Mouse (Mus musculus): ENCODE measurements around the gene Rab5b. TPM values are rescaled to one million over a fixed set of nuclear protein-coding genes. Genes with fewer than 3 reads are reported as not detected.
"Not testable (repeated sequence)": the region's sequence is repeated elsewhere in the genome, so short reads cannot be mapped to it uniquely, and the experiment has no call there.

Rab5b gene
- polyA plus RNA-seq, 1 experiment from 2014 or later, result 90.9 TPM

- not testable (repeated sequence) for ATAC-seq (ENCODE audit: low FRiP score); H3K4me2 ChIP-seq; H3K9me3 ChIP-seq; H3K4me1 ChIP-seq; H3K27ac ChIP-seq; H3K27me3 ChIP-seq; H3K4me3 ChIP-seq (replicated peaks); H3K9ac ChIP-seq
- 93% methylated on average over 5 of the region's 5 CpGs for WGBS
- H3K36me3 ChIP-seq (replicated peaks), result peaks cover 25% of the 10 kb centered on the region
Observed at GRCm38 (mm10) chr10:128630306-128630705, 65.8 kb downstream of the Rab5b start.

- 87% methylated on average over 2 of the region's 2 CpGs for WGBS
- Histone ChIP-seq H3K36me3 (replicated peaks) (peaks cover 25% of the 10 kb centered on the region), H3K4me1 (peaks cover 9% of the 10 kb centered on the region), H3K4me2 (no peak overlapping the region), H3K9me3 (no peaks in the 10 kb centered on the region), H3K4me3 (replicated peaks) (no peak overlapping the region), H3K27me3 (0 out of 2 replicates have a peak, but pooled peaks cover 9% of the 10 kb centered on the region), H3K27ac (no peak overlapping the region), H3K9ac (no peak overlapping the region)
- ATAC-seq (ENCODE audit: low FRiP score), result no peak
Observed at GRCm38 (mm10) chr10:128629746-128630145, 66.3 kb downstream of the Rab5b start.

- Histone ChIP-seq H3K27ac (no peak overlapping the region), H3K4me3 (replicated peaks) (no peak overlapping the region), H3K9ac (no peak overlapping the region), H3K9me3 (no peaks in the 10 kb centered on the region), H3K4me2 (no peak overlapping the region), H3K27me3 (0 out of 2 replicates have a peak, but pooled peaks cover 9% of the 10 kb centered on the region), H3K36me3 (replicated peaks) (peaks cover 30% of the 10 kb centered on the region), H3K4me1 (peaks cover 10% of the 10 kb centered on the region)
- ATAC-seq (ENCODE audit: low FRiP score), result no peak
- WGBS, result 87% methylated on average over 10 of the region's 10 CpGs
Observed at GRCm38 (mm10) chr10:128627398-128628317, 68.4 kb downstream of the Rab5b start.

Other genes starting within 250 kb of the Rab5b start
- gene Smarcc2, start 237.0 kb downstream of the Rab5b start, polyA plus RNA-seq (2016; fragmentation: Nextera tagmentation; extraction: Ambion mirVana), result 189 and 210 TPM in 2 replicates
- gene Myl6, start 202.1 kb downstream of the Rab5b start, polyA plus RNA-seq (2016; fragmentation: Nextera tagmentation; extraction: Ambion mirVana), result 660 and 684 TPM in 2 replicates
- 2.4 and 2.7 TPM in 2 replicates for gene Myl6b, start 197.6 kb downstream of the Rab5b start, polyA plus RNA-seq (2016; fragmentation: Nextera tagmentation; extraction: Ambion mirVana)
- gene Esyt1, start 170.4 kb downstream of the Rab5b start, polyA plus RNA-seq (2016; fragmentation: Nextera tagmentation; extraction: Ambion mirVana), result 11.2 and 13.8 TPM in 2 replicates
- gene Zc3h10, start 148.5 kb downstream of the Rab5b start, polyA plus RNA-seq (2016; fragmentation: Nextera tagmentation; extraction: Ambion mirVana), result 19.9 and 20.5 TPM in 2 replicates
- 2,598 and 2,922 TPM in 2 replicates for gene Rpl41, start 147.0 kb downstream of the Rab5b start, polyA plus RNA-seq (2016; fragmentation: Nextera tagmentation; extraction: Ambion mirVana)
- gene Pa2g4, start 130.3 kb downstream of the Rab5b start, polyA plus RNA-seq (2016; fragmentation: Nextera tagmentation; extraction: Ambion mirVana), result 196 and 203 TPM in 2 replicates
- gene Erbb3, start 106.6 kb downstream of the Rab5b start, polyA plus RNA-seq (2016; fragmentation: Nextera tagmentation; extraction: Ambion mirVana), result 2.0 TPM in 2 replicates
- gene Rps26, start 69.5 kb downstream of the Rab5b start, polyA plus RNA-seq (2016; fragmentation: Nextera tagmentation; extraction: Ambion mirVana), result 484 and 501 TPM in 2 replicates
- 6.8 and 7.7 TPM in 2 replicates for gene Ikzf4, start 50.3 kb downstream of the Rab5b start, polyA plus RNA-seq (2016; fragmentation: Nextera tagmentation; extraction: Ambion mirVana)
- gene Suox, start 22.2 kb downstream of the Rab5b start, polyA plus RNA-seq (2016; fragmentation: Nextera tagmentation; extraction: Ambion mirVana), result 10.4 and 10.7 TPM in 2 replicates
- 0.88 and 4.4 TPM in 2 replicates for gene Pmel, start 7.9 kb upstream of the Rab5b start, polyA plus RNA-seq (2016; fragmentation: Nextera tagmentation; extraction: Ambion mirVana)
- gene Cdk2, start 8.8 kb upstream of the Rab5b start, polyA plus RNA-seq (2016; fragmentation: Nextera tagmentation; extraction: Ambion mirVana), result 95.2 and 104 TPM in 2 replicates
- 3.9 and 4.2 TPM in 2 replicates for gene Dgka, start 48.6 kb upstream of the Rab5b start, polyA plus RNA-seq (2016; fragmentation: Nextera tagmentation; extraction: Ambion mirVana)
- gene Pym1, start 51.6 kb upstream of the Rab5b start, polyA plus RNA-seq (2016; fragmentation: Nextera tagmentation; extraction: Ambion mirVana), result 51.2 and 52.8 TPM in 2 replicates
- 0.40 and 0.60 TPM in 2 replicates for gene Mmp19, start 94.6 kb upstream of the Rab5b start, polyA plus RNA-seq (2016; fragmentation: Nextera tagmentation; extraction: Ambion mirVana)
- 55.0 and 58.9 TPM in 2 replicates for gene Dnajc14, start 107.8 kb upstream of the Rab5b start, polyA plus RNA-seq (2016; fragmentation: Nextera tagmentation; extraction: Ambion mirVana)
- 18.4 and 21.3 TPM in 2 replicates for gene Tmem198b, start 108.1 kb upstream of the Rab5b start, polyA plus RNA-seq (2016; fragmentation: Nextera tagmentation; extraction: Ambion mirVana)
- 251 and 256 TPM in 2 replicates for gene Sarnp, start 121.1 kb upstream of the Rab5b start, polyA plus RNA-seq (2016; fragmentation: Nextera tagmentation; extraction: Ambion mirVana)
- 47.4 and 53.0 TPM in 2 replicates for gene Ormdl2, start 125.4 kb upstream of the Rab5b start, polyA plus RNA-seq (2016; fragmentation: Nextera tagmentation; extraction: Ambion mirVana)
- gene Gdf11, start 195.5 kb upstream of the Rab5b start, polyA plus RNA-seq (2016; fragmentation: Nextera tagmentation; extraction: Ambion mirVana), result 9.3 and 9.6 TPM in 2 replicates
- 129 and 160 TPM in 2 replicates for gene Cd63, start 204.7 kb upstream of the Rab5b start, polyA plus RNA-seq (2016; fragmentation: Nextera tagmentation; extraction: Ambion mirVana)
- 11.3 and 13.3 TPM in 2 replicates for gene Rdh5, start 226.6 kb upstream of the Rab5b start, polyA plus RNA-seq (2016; fragmentation: Nextera tagmentation; extraction: Ambion mirVana)
- 183 and 188 TPM in 2 replicates for gene Bloc1s1, start 227.8 kb upstream of the Rab5b start, polyA plus RNA-seq (2016; fragmentation: Nextera tagmentation; extraction: Ambion mirVana)
- gene Itga7, start 237.6 kb upstream of the Rab5b start, polyA plus RNA-seq (2016; fragmentation: Nextera tagmentation; extraction: Ambion mirVana), result 0.46 and 0.73 TPM in 2 replicates